Mouse (Mus musculus) olfactory bulb, adult 2 months (tissue): ENCODE measurements at regions not wholly inside any gene's neighbourhood (a gene's known extent, or its start where the extent isn't known, plus 50 kb on each side); places are given as distances from the start of the nearest gene placed in this dataset.

Experiments
- CTCF ChIP-seq: fragments of 200-500 bp; IDR thresholded peaks from 2 replicates; pipeline ENCODE4 v1.5.1; 2012; ENCODE audit warnings: low read depth, mild to moderate bottlenecking, low read length, moderate library complexity; ENCODE audit not compliant: insufficient read depth
- POLR2A ChIP-seq: fragments of 200-500 bp; IDR thresholded peaks from 2 replicates; pipeline ENCODE4 v1.6.1; 2012; ENCODE audit warnings: mild to moderate bottlenecking, low read depth, low read length, moderate library complexity; ENCODE audit not compliant: insufficient read depth

DNA sequence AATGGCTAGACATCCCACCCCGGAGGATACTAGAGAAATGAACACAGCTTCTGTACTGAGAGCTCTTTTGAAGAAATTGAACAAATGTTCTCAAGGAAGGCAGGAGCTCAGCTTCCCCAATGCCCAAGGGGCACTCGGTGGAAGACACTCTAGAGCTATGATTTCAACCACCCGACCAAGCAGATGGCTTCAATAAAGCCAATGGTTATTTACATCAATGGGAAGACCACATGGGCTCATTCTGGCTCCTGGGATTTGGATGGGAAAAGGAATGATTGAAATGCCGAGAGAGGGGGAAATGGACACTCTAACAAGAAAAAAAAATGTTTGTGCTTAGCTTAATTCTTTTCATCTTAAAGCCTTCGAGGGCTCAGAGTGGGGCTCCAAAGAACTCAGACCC lies 249.3 kb upstream of the Auts2 start:
- TF ChIP-seq POLR2A (no peak), CTCF (no peak)
